Mouse (Mus musculus) T-cell, adult 2 months (primary cell): ENCODE data around the gene Mfap1a.
"Not testable (repeated sequence)": the region's sequence is repeated elsewhere in the genome, so short reads cannot be mapped to it uniquely, and the experiment has no call there.

Experiments
- DNase-seq: peaks from one replicate; pipeline ENCODE4 v3.0.0; 2022; ENCODE audit warnings: low spot score

The Mfap1a gene

DNA sequence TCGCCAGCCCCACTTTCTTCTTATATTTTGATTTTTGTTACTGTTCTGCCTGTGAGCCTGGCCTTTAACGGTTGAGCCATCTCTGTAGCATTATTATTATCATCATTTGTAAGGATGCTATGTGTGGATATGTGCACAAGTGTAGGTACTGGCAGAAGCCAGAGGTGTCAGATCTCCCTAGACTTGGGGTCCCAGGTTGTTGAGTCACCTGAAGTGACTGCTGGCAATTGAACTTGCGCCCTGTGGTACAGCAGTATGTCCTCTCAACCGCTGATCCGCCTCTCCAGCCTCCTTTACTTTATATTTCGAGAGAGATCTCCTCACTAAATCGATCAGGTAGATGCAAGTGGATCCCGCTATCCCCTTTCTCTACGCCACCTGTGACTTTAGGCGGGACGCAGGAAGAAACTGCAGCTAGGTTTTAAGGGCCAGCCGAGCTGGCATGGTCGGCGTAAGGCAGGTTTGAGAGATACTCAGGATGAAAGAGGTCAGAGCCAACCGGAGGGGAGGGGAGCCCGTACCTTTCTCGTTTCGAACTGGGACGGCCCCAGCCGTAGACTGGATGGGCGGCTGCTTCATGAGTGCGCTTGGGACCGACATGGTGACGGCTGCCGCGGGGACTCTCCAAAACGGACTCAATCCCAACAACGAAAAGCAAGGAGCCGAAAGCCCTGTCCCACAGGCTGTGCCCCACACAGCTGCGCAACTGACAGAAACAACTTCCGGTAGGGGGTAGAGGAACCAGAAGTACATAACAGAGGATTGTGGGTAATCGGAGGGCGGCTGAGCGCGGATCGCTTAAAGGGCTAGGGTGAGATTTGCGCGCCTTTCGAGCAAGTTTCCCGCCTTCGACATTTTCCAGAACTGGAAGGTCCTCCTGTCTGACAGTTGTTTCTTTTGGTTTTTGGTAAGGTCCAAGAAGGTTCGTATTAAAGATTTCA is at the start of gene Mfap1a, which contains the start of gene Wdr76:
Gene Mfap1a, minus strand, starts transcription at position 724 of the 941 bp plus-strand sequence.
Gene Wdr76, plus strand, starts transcription at position 782 of the 941 bp plus-strand sequence.
- peak; percentile 85 for DNase-seq

DNA sequence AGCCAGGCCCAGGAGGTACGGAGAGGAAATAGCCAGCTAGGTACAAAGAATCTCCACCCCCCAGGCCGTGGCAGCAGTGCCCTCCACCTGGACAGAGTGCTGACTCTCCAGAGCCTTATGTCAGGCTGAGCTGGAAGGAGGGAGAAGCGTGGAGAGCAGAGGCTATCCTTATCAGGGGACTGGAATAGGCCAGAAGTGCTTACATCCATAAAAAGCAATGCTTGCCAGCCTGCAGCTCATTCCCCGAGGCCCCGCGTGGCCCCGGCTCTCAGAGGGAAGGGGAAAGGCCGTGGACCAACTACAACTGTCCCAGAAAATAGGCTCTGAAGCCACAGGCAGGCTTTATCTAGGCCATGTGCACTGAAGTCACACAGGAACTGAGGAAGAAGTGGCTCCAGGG is 44.8 kb upstream of the Mfap1a start:
- DNase-seq = no peak

DNA sequence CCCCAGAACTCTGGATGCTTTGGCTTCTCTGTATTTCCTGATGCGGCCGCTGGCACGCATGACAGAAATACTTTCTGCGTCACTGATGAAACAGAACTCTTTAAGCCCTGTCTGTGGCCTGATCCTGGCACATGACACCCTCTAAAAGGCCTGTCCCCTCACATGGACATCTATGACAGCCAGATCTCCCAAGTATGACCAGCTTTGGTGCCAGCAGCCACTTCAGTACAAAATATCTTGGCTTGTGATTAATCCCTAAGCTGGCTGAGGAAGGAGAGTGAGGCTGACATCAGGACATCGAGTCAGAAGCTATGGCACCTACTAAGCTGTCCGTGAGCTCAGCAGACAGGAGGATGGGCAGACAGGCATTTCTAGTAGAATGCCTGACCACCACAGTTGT is 43.2 kb upstream of the Mfap1a start:
- DNase-seq = no peak

GRCm38 (mm10) chr2:121544829-121545228 is 38.4 kb upstream of the Mfap1a start:
- no peak for DNase-seq

DNA sequence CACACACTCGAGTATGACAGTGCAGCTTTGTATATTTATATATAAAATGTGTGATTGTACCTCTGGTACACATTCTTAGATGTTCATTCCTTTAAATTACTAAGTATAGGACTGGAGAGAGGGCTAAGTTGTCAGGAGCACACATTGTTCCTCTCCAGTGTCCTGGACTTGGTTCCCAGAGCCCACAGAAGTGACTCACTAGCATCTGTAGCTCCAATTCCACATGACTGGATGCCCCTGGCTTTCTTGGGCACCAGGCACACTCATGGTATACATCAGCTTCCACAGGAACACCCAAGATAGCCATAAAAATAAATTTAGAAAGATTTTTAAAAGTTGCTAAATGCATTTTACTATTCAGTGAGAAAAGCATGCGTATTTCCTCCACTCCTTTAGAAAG is 18.6 kb upstream of the Mfap1a start:
- no peak for DNase-seq

- DNase-seq = not testable (repeated sequence)
These were observed 16.4 kb upstream of the Mfap1a start for GRCm38 (mm10) chr2:121522830-121523229.

DNA sequence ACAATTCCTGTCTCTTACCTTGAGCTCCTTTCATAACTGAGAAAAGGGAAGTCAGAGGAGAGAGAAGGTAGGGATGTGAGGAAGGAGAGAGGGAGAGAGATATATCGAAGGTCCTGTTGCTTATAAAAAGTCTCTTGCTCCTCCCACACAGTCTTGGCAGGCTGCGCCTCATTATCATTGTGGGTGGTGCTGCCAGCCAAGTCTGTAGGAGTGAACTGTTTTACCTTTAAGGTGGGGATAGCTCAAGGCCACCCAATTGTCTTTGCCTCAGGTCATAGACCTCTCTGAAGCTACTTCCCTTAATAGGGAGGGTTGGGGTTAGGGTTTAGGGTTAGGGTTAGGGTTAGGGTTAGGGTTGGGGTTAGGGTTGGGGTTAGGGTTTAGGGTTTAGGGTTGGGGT is 15.5 kb upstream of the Mfap1a start:
- no peak for DNase-seq

DNA sequence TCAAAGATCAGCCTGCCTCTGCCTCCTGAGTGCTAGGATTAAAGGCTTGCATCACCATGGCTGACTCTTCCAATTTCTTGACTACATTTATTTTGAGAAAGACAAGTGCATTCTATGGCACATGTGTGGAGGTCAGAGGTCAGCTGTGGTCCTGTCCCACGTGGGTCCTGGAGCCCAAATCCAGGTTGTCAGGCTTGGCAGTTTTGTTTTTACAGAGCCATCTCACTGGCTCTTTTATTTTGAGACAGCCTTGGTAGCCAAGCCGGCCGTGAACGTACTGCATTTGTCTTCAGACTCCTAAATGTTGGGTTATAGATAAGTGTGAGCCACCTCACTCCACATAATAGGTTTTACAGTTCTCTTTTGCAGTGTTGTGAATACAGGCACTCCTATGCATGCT is 12.2 kb upstream of the Mfap1a start:
- not testable (repeated sequence) for DNase-seq

- no peak for DNase-seq
These were observed 11.6 kb upstream of the Mfap1a start for GRCm38 (mm10) chr2:121518106-121518505.

GRCm38 (mm10) chr2:121514211-121514610 is 7.7 kb upstream of the Mfap1a start:
- DNase-seq = no peak

GRCm38 (mm10) chr2:121512991-121513765 is 6.7 kb upstream of the Mfap1a start:
- not testable (repeated sequence) for DNase-seq

GRCm38 (mm10) chr2:121511401-121511800 is 4.9 kb upstream of the Mfap1a start:
- peak; percentile 61 for DNase-seq

DNA sequence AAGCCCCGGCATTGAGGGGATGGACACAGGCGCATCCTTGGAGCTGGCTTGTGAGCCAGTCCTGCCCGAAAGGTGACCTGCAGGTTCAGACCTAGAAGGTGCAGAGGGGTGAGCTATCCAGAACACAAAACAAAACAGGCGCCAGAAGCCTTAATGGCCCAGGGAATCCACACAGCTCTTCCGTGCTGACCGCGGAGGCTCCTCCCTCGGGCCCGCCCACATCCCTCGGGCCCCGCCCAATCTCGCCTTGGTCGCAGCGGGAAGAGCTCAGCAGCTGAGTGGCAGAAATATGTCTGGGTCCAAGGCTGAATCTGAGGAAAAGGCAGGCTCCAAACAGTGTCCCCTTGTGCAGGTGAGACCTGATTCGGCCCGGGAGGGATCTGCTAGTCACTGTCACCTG is 3.1 kb upstream of the Mfap1a start:
- peak; percentile 37 for DNase-seq

DNA sequence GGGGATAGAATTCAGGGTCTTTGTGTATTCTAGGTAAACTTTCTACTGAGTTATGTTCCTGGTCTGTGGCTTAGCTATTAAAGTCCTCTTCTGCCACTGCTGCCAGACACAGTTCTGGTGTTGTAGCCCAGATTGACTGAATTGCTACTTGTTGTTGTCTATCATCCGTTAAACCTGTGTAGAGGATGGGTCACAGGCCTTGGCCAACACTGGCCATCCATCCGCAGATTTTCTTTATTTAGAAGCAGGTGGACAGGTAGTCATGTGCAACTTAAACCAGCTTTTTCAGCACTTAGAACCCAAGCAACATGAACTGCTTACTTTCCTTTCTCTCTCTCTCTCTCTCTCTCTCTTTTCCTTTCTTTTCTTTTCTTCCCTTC is 1.5 kb upstream of the Mfap1a start:
- no peak for DNase-seq

DNA sequence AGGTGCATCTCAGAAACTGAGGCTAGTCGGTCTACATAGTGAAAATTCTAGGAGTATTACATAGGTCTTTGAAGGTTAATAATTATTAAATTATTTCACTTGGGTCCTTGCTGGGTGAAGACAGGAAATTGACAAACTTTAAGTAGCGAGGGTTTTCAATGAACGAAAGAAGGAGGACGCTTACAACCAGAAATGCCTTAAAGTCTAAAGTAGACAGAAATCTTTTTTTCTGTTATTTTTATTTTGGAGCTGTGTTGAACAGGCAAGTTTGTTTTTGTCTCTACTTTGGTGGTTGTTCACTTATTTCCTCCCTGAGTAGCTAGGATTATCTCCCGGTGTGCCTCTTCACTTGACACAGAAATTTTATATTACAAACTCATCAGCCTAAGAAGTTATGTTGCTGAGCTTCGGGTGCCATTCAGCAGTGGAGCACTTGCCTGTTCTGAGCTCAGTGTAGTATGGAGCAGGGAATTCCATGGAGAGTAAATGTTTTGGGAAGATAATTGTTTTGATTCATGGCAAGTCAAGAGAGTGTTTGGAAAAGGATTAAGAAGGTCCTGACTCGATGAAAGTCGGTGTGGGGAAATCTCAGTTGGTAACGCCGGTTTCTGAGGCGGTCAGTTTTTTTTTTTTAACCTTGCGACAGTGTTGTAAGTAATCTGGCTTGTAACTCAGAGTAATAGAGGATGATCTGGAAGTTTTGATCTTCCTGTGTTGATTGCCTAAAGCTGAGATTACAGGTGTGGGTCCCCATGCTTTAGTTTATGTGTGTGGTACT is 897 bp upstream of the Mfap1a start:
- no peak for DNase-seq

DNA sequence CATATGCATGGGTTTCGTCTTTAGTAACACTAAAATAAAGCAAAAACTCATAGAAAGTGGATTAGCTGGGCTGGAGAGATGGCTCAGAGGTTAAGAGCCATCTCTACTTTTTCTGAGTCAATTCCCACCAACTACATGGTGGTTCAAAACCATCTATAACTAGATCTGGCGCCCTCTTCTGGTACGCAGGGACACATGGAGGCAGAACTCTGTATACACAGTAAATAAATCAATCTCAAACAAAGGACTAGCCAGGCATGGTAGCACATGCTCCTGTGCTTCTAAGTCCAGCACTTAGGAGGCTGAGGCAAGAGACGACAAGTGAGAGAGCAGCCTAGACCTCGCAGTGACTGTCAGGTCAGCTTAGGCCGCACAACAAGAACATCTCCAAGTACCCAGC is 4.9 kb downstream of the Mfap1a start:
- DNase-seq = not testable (repeated sequence)

GRCm38 (mm10) chr2:121484403-121484802 is 22.1 kb downstream of the Mfap1a start:
- DNase-seq = not testable (repeated sequence)

DNA sequence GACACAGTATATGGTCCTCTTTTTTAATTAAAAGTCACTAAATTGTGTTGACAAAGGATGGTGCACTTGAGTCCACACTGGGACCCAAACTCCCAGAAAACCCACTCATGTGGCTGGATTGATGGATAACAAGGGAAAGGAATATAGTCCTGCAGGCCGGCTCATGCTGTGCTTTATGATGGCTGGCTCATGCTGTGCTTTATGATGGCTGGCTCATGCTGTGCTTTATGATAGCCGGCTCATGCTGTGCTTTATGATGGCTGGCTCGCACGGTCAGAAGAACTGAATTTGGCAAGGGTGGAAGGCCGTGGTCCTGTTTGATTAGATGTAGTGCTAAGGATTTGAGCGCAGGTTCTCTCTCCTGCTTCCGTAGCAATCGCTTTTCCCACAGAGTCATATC is 22.9 kb downstream of the Mfap1a start:
- DNase-seq = no peak

GRCm38 (mm10) chr2:121480916-121481315 is 25.5 kb downstream of the Mfap1a start:
- not testable (repeated sequence) for DNase-seq

DNA sequence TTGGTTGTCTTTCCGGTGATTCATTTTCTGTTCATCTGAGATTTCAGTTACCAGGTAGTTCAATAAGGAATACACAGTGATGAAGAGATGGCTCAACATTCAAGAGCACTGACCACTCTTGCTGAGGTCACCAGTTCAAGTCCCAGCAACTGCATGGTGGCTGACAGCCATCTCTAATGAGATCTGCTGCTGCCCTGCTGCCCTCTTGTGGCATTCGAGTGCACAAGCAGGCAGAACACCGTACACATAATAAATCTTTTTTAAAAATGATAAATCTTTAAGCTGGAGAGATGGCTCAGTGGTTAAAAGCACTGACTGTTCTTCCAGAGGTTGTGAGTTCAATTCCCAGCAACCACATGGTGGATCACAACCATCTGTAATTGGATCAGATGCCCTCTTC is 26.0 kb downstream of the Mfap1a start:
- DNase-seq = peak; percentile 38

GRCm38 (mm10) chr2:121477491-121478266 is 28.8 kb downstream of the Mfap1a start:
- DNase-seq = no peak
